Mouse (Mus musculus): Measurements from ENCODE around the gene Tmem159. TPM values are rescaled to one million over a fixed set of nuclear protein-coding genes. Genes with fewer than 3 reads are reported as not detected.

The Tmem159 gene
- polyA plus RNA-seq, 2 experiments, result 11.7 to 22.0 TPM

GRCm38 (mm10) chr7:120127686-120128059 is 25.5 kb downstream of the Tmem159 start:
- DNase-seq (ENCODE audit: low spot score) (peak; percentile 59), ATAC-seq (ENCODE audit: low FRiP score, low read depth) (peak; percentile 83)
- Histone ChIP-seq H3K27me3 (ENCODE audit: control insufficient read depth, insufficient read depth, low read length) (no peaks in the 10 kb centered on the region), H3K36me3 (ENCODE audit: control insufficient read depth, insufficient read depth, low read length) (no peaks in the 10 kb centered on the region), H3K4me1 (ENCODE audit: control insufficient read depth, insufficient read depth, low read length) (peaks cover 19% of the 10 kb centered on the region), H3K9me3 (ENCODE audit: control insufficient read depth, low read length) (no peaks in the 10 kb centered on the region), H3K27ac (replicated peaks; ENCODE audit: low read depth, low read length) (no peak overlapping the region), H3K4me2 (replicated peaks; ENCODE audit: low read depth, low read length, severe bottlenecking) (no peak overlapping the region), H3K4me3 (replicated peaks; ENCODE audit: low read length) (no peak overlapping the region), H3K9ac (ENCODE audit: low read depth, low read length, severe bottlenecking) (no peak overlapping the region)
- WGBS, result 25% methylated on average over 4 of the region's 4 CpGs
- TF ChIP-seq POLR2A (IDR thresholded peaks at IDR 0.05; ENCODE audit: borderline replicate concordance, extremely low read depth, insufficient read depth, insufficient read length), result no peak

- DNase-seq (ENCODE audit: low spot score) (no peak), ATAC-seq (ENCODE audit: low FRiP score, low read depth) (no peak)
- Histone ChIP-seq H3K36me3 (ENCODE audit: control insufficient read depth, insufficient read depth, low read length) (no peaks in the 10 kb centered on the region), H3K27ac (replicated peaks; ENCODE audit: low read depth, low read length) (no peak overlapping the region), H3K9ac (ENCODE audit: low read depth, low read length, severe bottlenecking) (no peak overlapping the region), H3K4me2 (replicated peaks; ENCODE audit: low read depth, low read length, severe bottlenecking) (no peak overlapping the region), H3K9me3 (ENCODE audit: control insufficient read depth, low read length) (no peaks in the 10 kb centered on the region), H3K27me3 (ENCODE audit: control insufficient read depth, insufficient read depth, low read length) (no peaks in the 10 kb centered on the region), H3K4me1 (ENCODE audit: control insufficient read depth, insufficient read depth, low read length) (peaks cover 19% of the 10 kb centered on the region), H3K4me3 (replicated peaks; ENCODE audit: low read length) (no peak overlapping the region)
- no peak for TF ChIP-seq POLR2A (IDR thresholded peaks at IDR 0.05; ENCODE audit: borderline replicate concordance, extremely low read depth, insufficient read depth, insufficient read length)
- WGBS, result 70% methylated on average over 4 of the region's 4 CpGs
Observed at GRCm38 (mm10) chr7:120128951-120129350, 26.8 kb downstream of the Tmem159 start.

GRCm38 (mm10) chr7:120142743-120143142 is 40.6 kb downstream of the Tmem159 start:
- no peaks in the 10 kb centered on the region for H3K9me3 ChIP-seq (ENCODE audit: control insufficient read depth, low read length)
- no peak for TF ChIP-seq POLR2A (IDR thresholded peaks at IDR 0.05; ENCODE audit: borderline replicate concordance, extremely low read depth, insufficient read depth, insufficient read length)
- H3K4me3 ChIP-seq (replicated peaks; ENCODE audit: low read length), result no peak overlapping the region
- H3K27ac ChIP-seq (replicated peaks; ENCODE audit: low read depth, low read length), result no peak overlapping the region
- WGBS, result 84% methylated on average over 1 of the region's 1 CpGs
- ATAC-seq (ENCODE audit: low FRiP score, low read depth) (no peak), DNase-seq (ENCODE audit: low spot score) (no peak)
- H3K4me2 ChIP-seq (replicated peaks; ENCODE audit: low read depth, low read length, severe bottlenecking), result no peak overlapping the region
- no peak overlapping the region for H3K9ac ChIP-seq (ENCODE audit: low read depth, low read length, severe bottlenecking)
- H3K27me3 ChIP-seq (ENCODE audit: control insufficient read depth, insufficient read depth, low read length), result no peaks in the 10 kb centered on the region
- no peaks in the 10 kb centered on the region for H3K36me3 ChIP-seq (ENCODE audit: control insufficient read depth, insufficient read depth, low read length)
- no peaks in the 10 kb centered on the region for H3K4me1 ChIP-seq (ENCODE audit: control insufficient read depth, insufficient read depth, low read length)

GRCm38 (mm10) chr7:120145191-120145590 is 43.0 kb downstream of the Tmem159 start, which contains the start of gene Zp2:
TSS of gene Zp2 (minus strand) at chr7:120145291.
- Histone ChIP-seq H3K9ac (ENCODE audit: low read depth, low read length, severe bottlenecking) (no peak within 1 kb of the TSS), H3K27ac (replicated peaks; ENCODE audit: low read depth, low read length) (no peak within 1 kb of the TSS), H3K36me3 (ENCODE audit: control insufficient read depth, insufficient read depth, low read length) (no peaks in the 10 kb centered on the region), H3K27me3 (ENCODE audit: control insufficient read depth, insufficient read depth, low read length) (no peaks in the 10 kb centered on the region), H3K4me3 (replicated peaks; ENCODE audit: low read length) (no peak within 1 kb of the TSS), H3K4me1 (ENCODE audit: control insufficient read depth, insufficient read depth, low read length) (no peaks in the 10 kb centered on the region), H3K9me3 (ENCODE audit: control insufficient read depth, low read length) (no peaks in the 10 kb centered on the region), H3K4me2 (replicated peaks; ENCODE audit: low read depth, low read length, severe bottlenecking) (no peak within 1 kb of the TSS)
- DNase-seq (ENCODE audit: low spot score) (no peak), ATAC-seq (ENCODE audit: low FRiP score, low read depth) (no peak)
- TF ChIP-seq POLR2A (IDR thresholded peaks at IDR 0.05; ENCODE audit: borderline replicate concordance, extremely low read depth, insufficient read depth, insufficient read length), result no peak
- WGBS, result 67% methylated on average over 9 of the region's 9 CpGs

GRCm38 (mm10) chr7:120150257-120150656 is 48.1 kb downstream of the Tmem159 start:
- Histone ChIP-seq H3K27me3 (ENCODE audit: control insufficient read depth, insufficient read depth, low read length) (no peaks in the 10 kb centered on the region), H3K4me2 (replicated peaks; ENCODE audit: low read depth, low read length, severe bottlenecking) (no peak overlapping the region), H3K36me3 (ENCODE audit: control insufficient read depth, insufficient read depth, low read length) (no peaks in the 10 kb centered on the region), H3K27ac (replicated peaks; ENCODE audit: low read depth, low read length) (no peak overlapping the region), H3K4me3 (replicated peaks; ENCODE audit: low read length) (no peak overlapping the region), H3K9ac (ENCODE audit: low read depth, low read length, severe bottlenecking) (no peak overlapping the region), H3K4me1 (ENCODE audit: control insufficient read depth, insufficient read depth, low read length) (no peaks in the 10 kb centered on the region), H3K9me3 (ENCODE audit: control insufficient read depth, low read length) (no peaks in the 10 kb centered on the region)
- TF ChIP-seq POLR2A (IDR thresholded peaks at IDR 0.05; ENCODE audit: borderline replicate concordance, extremely low read depth, insufficient read depth, insufficient read length), result no peak
- no peak for ATAC-seq (ENCODE audit: low FRiP score, low read depth)
- WGBS, result 27% methylated on average over 3 of the region's 3 CpGs
- no peak for DNase-seq (ENCODE audit: low spot score)

GRCm38 (mm10) chr7:120150898-120151297 is 48.7 kb downstream of the Tmem159 start:
- ATAC-seq (ENCODE audit: low FRiP score, low read depth) (no peak), DNase-seq (ENCODE audit: low spot score) (no peak)
- Histone ChIP-seq H3K9me3 (ENCODE audit: control insufficient read depth, low read length) (no peaks in the 10 kb centered on the region), H3K4me2 (replicated peaks; ENCODE audit: low read depth, low read length, severe bottlenecking) (no peak overlapping the region), H3K27ac (replicated peaks; ENCODE audit: low read depth, low read length) (no peak overlapping the region), H3K4me1 (ENCODE audit: control insufficient read depth, insufficient read depth, low read length) (no peaks in the 10 kb centered on the region), H3K27me3 (ENCODE audit: control insufficient read depth, insufficient read depth, low read length) (no peaks in the 10 kb centered on the region), H3K9ac (ENCODE audit: low read depth, low read length, severe bottlenecking) (no peak overlapping the region), H3K36me3 (ENCODE audit: control insufficient read depth, insufficient read depth, low read length) (no peaks in the 10 kb centered on the region), H3K4me3 (replicated peaks; ENCODE audit: low read length) (no peak overlapping the region)
- WGBS, result 78% methylated on average over 2 of the region's 2 CpGs
- no peak for TF ChIP-seq POLR2A (IDR thresholded peaks at IDR 0.05; ENCODE audit: borderline replicate concordance, extremely low read depth, insufficient read depth, insufficient read length)

Measured in limb, embryonic 14.5 days (tissue).